Mouse (Mus musculus) hindbrain, embryonic 12.5 days (tissue): ENCODE measurements around the gene Shroom2. TPM values are rescaled to one million over a fixed set of nuclear protein-coding genes. Genes with fewer than 3 reads are reported as not detected.
"Not testable (repeated sequence)": the region's sequence is repeated elsewhere in the genome, so short reads cannot be mapped to it uniquely, and the experiment has no call there.

Source experiments
- ATAC-seq: fragments of 200-750 bp; cut with Nextera tagmentation; 2 replicates; pipeline ENCODE4 v1.8.0; 2017; ENCODE audit warnings: moderate TSS enrichment; ENCODE audit not compliant: low FRiP score
- H3K27ac ChIP-seq: fragments of 300-500 bp; sonication (generic); 2 replicates; pipeline ENCODE4 v1.5.1; 2016; ENCODE audit warnings: mild to moderate bottlenecking
- H3K27me3 ChIP-seq: fragments of 300-500 bp; sonication (generic); 2 replicates; pipeline ENCODE4 v1.6.1; 2016; ENCODE audit warnings: mild to moderate bottlenecking
- H3K36me3 ChIP-seq: fragments of 300-500 bp; sonication (generic); 2 replicates; pipeline ENCODE4 v1.6.1; 2016; ENCODE audit warnings: mild to moderate bottlenecking
- H3K4me1 ChIP-seq: fragments of 300-500 bp; sonication (generic); 2 replicates; pipeline ENCODE4 v1.6.1; 2016
- H3K4me2 ChIP-seq: fragments of 300-500 bp; sonication (generic); replicated peaks from 2 replicates; pipeline ENCODE4 v1.6.1; 2016; ENCODE audit warnings: mild to moderate bottlenecking
- H3K4me3 ChIP-seq: fragments of 300-500 bp; sonication (generic); 2 replicates; pipeline ENCODE4 v1.5.1; 2016; ENCODE audit warnings: mild to moderate bottlenecking
- H3K9ac ChIP-seq: fragments of 300-500 bp; sonication (generic); 2 replicates; pipeline ENCODE4 v1.6.1; 2016; ENCODE audit warnings: mild to moderate bottlenecking, moderate library complexity
- H3K9me3 ChIP-seq: fragments of 300-500 bp; sonication (generic); replicated peaks from 2 replicates; pipeline ENCODE4 v1.6.1; 2016; ENCODE audit warnings: mild to moderate bottlenecking
- WGBS: fragments of 180-500 bp; shearing (Covaris S2); methylation state at CpG from one replicate; pipeline ENCODE4 v1.1.7; 2016; 5-methylcytosine and 5-hydroxymethylcytosine counted together
- polyA plus RNA-seq: library from polyadenylated mRNA; unstranded; fragments of >200 nt; fragmentation: Nextera tagmentation; extraction: Ambion mirVana; gene quantifications from 2 replicates; pipeline ENCODE4 v1.2.1, GENCODE M21; 2016

Shroom2 gene
- polyA plus RNA-seq, 1 experiment from 2014 or later = 25.5 TPM

GRCm38 (mm10) chrX:152755819-152756218 lies 13.4 kb downstream of the Shroom2 start:
- no peaks in the 10 kb centered on the region for H3K27me3 ChIP-seq
- no peak overlapping the region for H3K4me2 ChIP-seq
- H3K36me3 ChIP-seq = no peaks in the 10 kb centered on the region
- no peak overlapping the region for H3K9ac ChIP-seq
- no peaks in the 10 kb centered on the region for H3K9me3 ChIP-seq
- H3K4me1 ChIP-seq = no peaks in the 10 kb centered on the region
- ATAC-seq = no peak
- H3K4me3 ChIP-seq = no peak overlapping the region
- H3K27ac ChIP-seq = no peak overlapping the region
- 96% methylated on average over 1 of the region's 1 CpGs for WGBS

GRCm38 (mm10) chrX:152745925-152746324 lies 23.3 kb downstream of the Shroom2 start:
- H3K9ac ChIP-seq = no peak overlapping the region

GRCm38 (mm10) chrX:152743642-152744041 lies 25.6 kb downstream of the Shroom2 start:
- no peak for ATAC-seq
- Histone ChIP-seq H3K4me3 (no peak overlapping the region), H3K4me1 (no peaks in the 10 kb centered on the region), H3K9me3 (no peaks in the 10 kb centered on the region), H3K4me2 (no peak overlapping the region), H3K27me3 (peaks cover 23% of the 10 kb centered on the region), H3K27ac (no peak overlapping the region), H3K9ac (no peak overlapping the region), H3K36me3 (no peaks in the 10 kb centered on the region)

More at GRCm38 (mm10) chrX:152745925-152746324, 23.3 kb downstream of the Shroom2 start:
- H3K4me3 ChIP-seq = no peak overlapping the region
- no peak for ATAC-seq
- H3K27ac ChIP-seq = no peak overlapping the region
- WGBS = 71% methylated on average over 2 of the region's 2 CpGs
- H3K9me3 ChIP-seq = no peaks in the 10 kb centered on the region
- no peak overlapping the region for H3K4me2 ChIP-seq
- H3K4me1 ChIP-seq = no peaks in the 10 kb centered on the region
- peaks cover 16% of the 10 kb centered on the region for H3K27me3 ChIP-seq
- H3K36me3 ChIP-seq = no peaks in the 10 kb centered on the region

- Histone ChIP-seq H3K9me3 (no peaks in the 10 kb centered on the region), H3K9ac (no peak overlapping the region), H3K4me3 (no peak overlapping the region), H3K36me3 (no peaks in the 10 kb centered on the region), H3K4me1 (no peaks in the 10 kb centered on the region), H3K27ac (no peak overlapping the region), H3K27me3 (peaks cover 21% of the 10 kb centered on the region), H3K4me2 (no peak overlapping the region)
- ATAC-seq = no peak
- WGBS = 66% methylated on average over 4 of the region's 4 CpGs
Observed at GRCm38 (mm10) chrX:152738759-152739368, 30.4 kb downstream of the Shroom2 start.

GRCm38 (mm10) chrX:152738191-152738590 lies 31.1 kb downstream of the Shroom2 start:
- Histone ChIP-seq H3K4me2 (no peak overlapping the region), H3K27ac (no peak overlapping the region), H3K4me3 (no peak overlapping the region), H3K9ac (no peak overlapping the region), H3K27me3 (peaks cover 19% of the 10 kb centered on the region), H3K36me3 (no peaks in the 10 kb centered on the region), H3K9me3 (no peaks in the 10 kb centered on the region), H3K4me1 (no peaks in the 10 kb centered on the region)
- ATAC-seq = no peak
- WGBS = 74% methylated on average over 2 of the region's 2 CpGs

GRCm38 (mm10) chrX:152735283-152735682 lies 34.0 kb downstream of the Shroom2 start:
- Histone ChIP-seq H3K4me3 (no peak overlapping the region), H3K27ac (no peak overlapping the region), H3K4me1 (no peaks in the 10 kb centered on the region), H3K36me3 (no peaks in the 10 kb centered on the region), H3K9ac (no peak overlapping the region), H3K9me3 (no peaks in the 10 kb centered on the region), H3K4me2 (no peak overlapping the region), H3K27me3 (peaks cover 12% of the 10 kb centered on the region; the same call in 1 of the 2 replicates)
- ATAC-seq = no peak

GRCm38 (mm10) chrX:152716693-152717092 lies 52.6 kb downstream of the Shroom2 start:
- Histone ChIP-seq H3K9me3 (no peaks in the 10 kb centered on the region), H3K9ac (no peak overlapping the region), H3K4me2 (no peak overlapping the region), H3K4me3 (no peak overlapping the region), H3K36me3 (no peaks in the 10 kb centered on the region), H3K27me3 (no peaks in the 10 kb centered on the region), H3K27ac (no peak overlapping the region), H3K4me1 (no peaks in the 10 kb centered on the region)
- no peak for ATAC-seq

- not testable (repeated sequence) for H3K9ac ChIP-seq, ATAC-seq, H3K4me3 ChIP-seq, H3K36me3 ChIP-seq, H3K27me3 ChIP-seq, H3K4me1 ChIP-seq, H3K27ac ChIP-seq, H3K9me3 ChIP-seq, H3K4me2 ChIP-seq
- 45% methylated on average over 2 of the region's 2 CpGs for WGBS
Observed at GRCm38 (mm10) chrX:152710715-152711114, 58.5 kb downstream of the Shroom2 start.

GRCm38 (mm10) chrX:152708359-152708758 lies 60.9 kb downstream of the Shroom2 start:
- Histone ChIP-seq H3K9ac (no peak overlapping the region), H3K4me3 (no peak overlapping the region), H3K9me3 (no peaks in the 10 kb centered on the region), H3K36me3 (no peaks in the 10 kb centered on the region), H3K27ac (no peak overlapping the region), H3K4me2 (no peak overlapping the region), H3K4me1 (no peaks in the 10 kb centered on the region), H3K27me3 (peaks cover 17% of the 10 kb centered on the region)
- ATAC-seq = no peak
- WGBS = 60% methylated on average over 4 of the region's 4 CpGs

GRCm38 (mm10) chrX:152705397-152705796 lies 63.9 kb downstream of the Shroom2 start:
- Histone ChIP-seq H3K9me3 (no peaks in the 10 kb centered on the region), H3K27me3 (peaks cover 31% of the 10 kb centered on the region)
- 25% methylated on average over 3 of the region's 3 CpGs for WGBS

GRCm38 (mm10) chrX:152703624-152704023 lies 65.6 kb downstream of the Shroom2 start:
- Histone ChIP-seq H3K9ac (no peak overlapping the region), H3K4me2 (no peak overlapping the region), H3K4me3 (no peak overlapping the region), H3K27me3 (peaks cover 27% of the 10 kb centered on the region), H3K27ac (no peak overlapping the region), H3K9me3 (no peaks in the 10 kb centered on the region), H3K36me3 (no peaks in the 10 kb centered on the region), H3K4me1 (no peaks in the 10 kb centered on the region)
- ATAC-seq = no peak
- 88% methylated on average over 1 of the region's 1 CpGs for WGBS

More at GRCm38 (mm10) chrX:152705397-152705796, 63.9 kb downstream of the Shroom2 start:
- H3K4me3 ChIP-seq = no peak overlapping the region
- no peaks in the 10 kb centered on the region for H3K4me1 ChIP-seq
- H3K4me2 ChIP-seq = no peak overlapping the region
- H3K9ac ChIP-seq = no peak overlapping the region
- H3K36me3 ChIP-seq = no peaks in the 10 kb centered on the region
- no peak; the same call in 1 of the 2 replicates for ATAC-seq
- no peak overlapping the region for H3K27ac ChIP-seq

- 66% methylated on average over 3 of the region's 3 CpGs for WGBS
- Histone ChIP-seq H3K9ac (no peak overlapping the region), H3K36me3 (no peaks in the 10 kb centered on the region), H3K27me3 (peaks cover 30% of the 10 kb centered on the region; the same call in 1 of the 2 replicates), H3K4me1 (no peaks in the 10 kb centered on the region), H3K9me3 (no peaks in the 10 kb centered on the region), H3K27ac (no peak overlapping the region), H3K4me2 (no peak overlapping the region), H3K4me3 (no peak overlapping the region)
- no peak for ATAC-seq
Observed at GRCm38 (mm10) chrX:152701679-152702078, 67.6 kb downstream of the Shroom2 start.

GRCm38 (mm10) chrX:152690788-152691291 lies 78.4 kb downstream of the Shroom2 start:
- Histone ChIP-seq H3K4me2 (no peak overlapping the region), H3K27me3 (peaks cover 17% of the 10 kb centered on the region; the same call in 1 of the 2 replicates), H3K36me3 (no peaks in the 10 kb centered on the region), H3K9me3 (no peaks in the 10 kb centered on the region), H3K4me3 (no peak overlapping the region), H3K4me1 (0 out of 2 replicates have a peak, but pooled peaks cover 3% of the 10 kb centered on the region), H3K27ac (no peak overlapping the region), H3K9ac (no peak overlapping the region)
- ATAC-seq = no peak
- WGBS = 42% methylated on average over 2 of the region's 2 CpGs
